Mouse (Mus musculus) spleen, adult 2 months (tissue): ENCODE results near the gene Exoc2.

Source experiments
- CTCF ChIP-seq: fragments of 200-500 bp; IDR thresholded peaks from 2 replicates; pipeline ENCODE4 v1.5.1; 2011; ENCODE audit warnings: mild to moderate bottlenecking, inconsistent platforms; ENCODE audit not compliant: insufficient read depth, insufficient read length, insufficient replicate concordance; ENCODE audit errors: extremely low read depth
- POLR2A ChIP-seq: fragments of 200-500 bp; IDR thresholded peaks from 2 replicates; pipeline ENCODE4 v1.6.1; 2011; ENCODE audit warnings: low read depth, low read length, inconsistent platforms

- no peak for TF ChIP-seq CTCF
- no peak for TF ChIP-seq POLR2A
Observed at GRCm38 (mm10) chr13:30947129-30947528, 26.8 kb downstream of the Exoc2 start.
